Mouse (Mus musculus): ENCODE measurements around the gene Aqp2. TPM values are rescaled to one million over a fixed set of nuclear protein-coding genes. Genes with fewer than 3 reads are reported as not detected.
A peak's percentile ranks its signal among the peaks of the same experiment; 100 is the strongest.

Aqp2 gene
- polyA plus RNA-seq, 1 experiment from 2014 or later, result not detected

DNA sequence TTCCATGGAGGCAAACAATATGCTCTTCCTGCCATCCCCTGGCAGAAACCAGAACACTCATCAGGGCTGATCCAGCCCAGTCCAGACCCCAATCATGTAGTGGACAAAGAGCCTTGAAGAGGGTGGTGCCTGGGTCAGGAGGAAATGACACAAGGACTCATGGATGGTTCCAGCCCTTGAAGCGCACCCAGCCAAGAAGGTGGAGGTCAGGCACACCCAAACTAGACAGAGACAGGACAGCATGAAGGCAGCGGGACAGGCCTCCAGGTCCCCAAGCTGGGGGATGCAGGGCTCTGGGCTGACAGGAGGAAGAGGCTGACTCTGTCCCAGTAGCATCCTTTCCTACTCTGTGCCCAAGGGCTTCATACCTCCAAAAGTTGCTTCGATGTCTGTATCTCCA, 7.7 kb downstream of the Aqp2 start:
- 93% methylated on average over 3 of the region's 3 CpGs for WGBS
- H3K27ac ChIP-seq (ENCODE audit: low read depth, low read length), result no peak overlapping the region

DNA sequence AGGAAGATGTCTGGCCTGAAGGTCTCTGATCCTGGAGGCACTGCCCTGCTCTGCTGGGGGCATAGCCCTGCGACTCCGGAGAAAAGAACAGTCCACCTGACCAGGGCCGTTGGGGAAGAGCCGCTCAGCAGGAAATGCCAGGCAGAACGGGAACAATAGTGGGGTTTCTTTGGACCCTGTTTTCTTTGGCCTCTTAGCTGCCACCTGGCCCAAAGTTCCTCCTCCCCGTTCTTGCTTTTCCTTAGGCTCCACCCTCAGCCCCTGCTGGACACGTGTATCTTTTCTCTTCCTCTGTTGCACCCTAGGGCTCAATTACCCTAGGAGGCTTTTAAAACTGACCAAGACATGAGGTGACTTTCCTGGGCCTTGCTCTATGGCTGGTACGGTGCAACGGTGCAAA, 10.4 kb downstream of the Aqp2 start:
- Histone ChIP-seq H3K9me3 (ENCODE audit: control insufficient read depth, low read length) (no peaks in the 10 kb centered on the region), H3K36me3 (ENCODE audit: control insufficient read depth, insufficient read depth, low read length) (no peaks in the 10 kb centered on the region), H3K9ac (replicated peaks; ENCODE audit: low read depth, low read length) (no peak overlapping the region), H3K4me1 (ENCODE audit: control insufficient read depth, insufficient read depth, low read length) (peaks cover 8% of the 10 kb centered on the region; the same call in 1 of the 2 replicates), H3K27me3 (ENCODE audit: control insufficient read depth, insufficient read depth, low read length) (peaks cover 43% of the 10 kb centered on the region), H3K4me2 (ENCODE audit: low read depth, low read length) (no peak overlapping the region), H3K27ac (ENCODE audit: low read depth, low read length) (no peak overlapping the region), H3K4me3 (ENCODE audit: low read depth, low read length) (no peak overlapping the region)
- WGBS, result 4% methylated on average over 9 of the region's 9 CpGs
- ATAC-seq (ENCODE audit: low read depth), result no peak

More for the DNA sequence above, 7.7 kb downstream of the Aqp2 start:
- no peak overlapping the region for H3K4me3 ChIP-seq (ENCODE audit: low read depth, low read length)
- no peak for ATAC-seq (ENCODE audit: low read depth)
- peaks cover 12% of the 10 kb centered on the region; the same call in 1 of the 2 replicates for H3K4me1 ChIP-seq (ENCODE audit: control insufficient read depth, insufficient read depth, low read length)
- H3K9me3 ChIP-seq (ENCODE audit: control insufficient read depth, low read length), result no peaks in the 10 kb centered on the region
- no peaks in the 10 kb centered on the region for H3K36me3 ChIP-seq (ENCODE audit: control insufficient read depth, insufficient read depth, low read length)
- no peak overlapping the region for H3K9ac ChIP-seq (replicated peaks; ENCODE audit: low read depth, low read length)
- no peak overlapping the region for H3K4me2 ChIP-seq (ENCODE audit: low read depth, low read length)
- peaks cover 46% of the 10 kb centered on the region for H3K27me3 ChIP-seq (ENCODE audit: control insufficient read depth, insufficient read depth, low read length)

DNA sequence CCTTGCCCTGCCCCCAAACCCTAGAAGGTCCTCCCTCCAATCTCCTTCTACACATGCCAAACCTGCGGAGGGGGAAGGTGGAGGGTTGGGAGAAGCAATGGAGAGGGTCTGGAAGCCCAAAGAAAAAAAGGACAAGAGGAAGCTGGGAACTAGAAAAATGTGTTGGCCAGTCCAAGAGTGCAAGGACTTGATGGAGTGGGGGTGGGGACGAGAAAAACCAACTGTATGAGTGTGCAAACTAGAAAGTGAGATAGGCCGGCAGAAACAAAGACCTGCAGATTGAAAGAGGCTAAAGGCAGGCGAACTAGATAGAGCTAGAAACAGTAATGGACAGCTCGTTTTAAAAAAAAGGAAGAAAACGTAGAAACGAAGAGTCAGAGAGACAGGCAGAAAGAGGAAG, 10.8 kb downstream of the Aqp2 start:
- Histone ChIP-seq H3K27ac (ENCODE audit: low read depth, low read length) (no peak overlapping the region), H3K9ac (replicated peaks; ENCODE audit: low read depth, low read length) (no peak overlapping the region), H3K4me1 (ENCODE audit: control insufficient read depth, insufficient read depth, low read length) (peaks cover 3% of the 10 kb centered on the region; the same call in 1 of the 2 replicates), H3K4me3 (ENCODE audit: low read depth, low read length) (no peak overlapping the region), H3K27me3 (ENCODE audit: control insufficient read depth, insufficient read depth, low read length) (peaks cover 45% of the 10 kb centered on the region), H3K4me2 (ENCODE audit: low read depth, low read length) (no peak overlapping the region), H3K36me3 (ENCODE audit: control insufficient read depth, insufficient read depth, low read length) (no peaks in the 10 kb centered on the region), H3K9me3 (ENCODE audit: control insufficient read depth, low read length) (no peaks in the 10 kb centered on the region)
- 22% methylated on average over 7 of the region's 7 CpGs for WGBS
- ATAC-seq (ENCODE audit: low read depth), result no peak

DNA sequence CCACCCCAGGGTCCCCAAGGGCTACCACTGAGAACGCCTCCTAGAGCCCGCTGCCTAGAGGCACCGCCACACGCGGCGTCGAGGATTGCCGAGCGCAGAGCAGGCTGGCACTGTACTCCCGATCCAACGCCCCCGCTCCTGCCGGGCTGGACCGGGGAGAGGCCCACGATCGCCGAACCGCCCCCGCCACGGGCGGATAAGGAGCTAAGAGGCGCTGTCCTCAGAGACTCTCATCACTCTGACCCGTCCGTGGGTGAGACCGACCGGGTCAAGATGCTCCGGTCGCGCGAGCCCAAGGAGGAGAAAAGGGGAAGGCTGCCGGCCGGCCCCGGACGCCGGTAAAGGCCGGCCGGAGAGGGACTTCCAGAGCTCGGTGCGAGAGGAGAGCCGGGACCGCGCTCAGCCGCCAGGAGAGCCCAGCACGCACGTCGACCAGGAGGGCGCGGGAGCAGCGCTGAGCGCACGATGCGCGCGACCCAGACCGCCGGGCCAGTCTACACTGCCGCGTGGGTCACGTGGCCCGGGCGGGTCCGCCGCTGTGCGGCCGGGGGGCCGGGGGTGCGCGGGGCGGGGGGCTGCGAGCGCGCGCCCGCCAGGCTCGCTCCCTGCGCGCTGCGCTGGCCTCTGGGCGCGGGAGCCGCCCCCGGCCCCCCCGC, 11.7 kb downstream of the Aqp2 start, which contains the start of gene Aqp5:
Gene Aqp5 (plus strand): TSS at position 354 of the 656 bp plus-strand sequence.
- Histone ChIP-seq H3K27me3 (ENCODE audit: control insufficient read depth, insufficient read depth, low read length) (peaks cover 46% of the 10 kb centered on the region), H3K4me3 (ENCODE audit: low read depth, low read length) (peak within 1 kb of the TSS; percentile 38), H3K36me3 (ENCODE audit: control insufficient read depth, insufficient read depth, low read length) (no peaks in the 10 kb centered on the region), H3K9me3 (ENCODE audit: control insufficient read depth, low read length) (no peaks in the 10 kb centered on the region), H3K27ac (ENCODE audit: low read depth, low read length) (no peak within 1 kb of the TSS), H3K9ac (replicated peaks; ENCODE audit: low read depth, low read length) (peak within 1 kb of the TSS; percentile 39; the same call in 1 of the 2 replicates), H3K4me1 (ENCODE audit: control insufficient read depth, insufficient read depth, low read length) (0 out of 2 replicates have a peak, but pooled peaks cover 2% of the 10 kb centered on the region), H3K4me2 (ENCODE audit: low read depth, low read length) (peak within 1 kb of the TSS; percentile 44)
- ATAC-seq (ENCODE audit: low read depth), result peak; percentile 82
- WGBS, result 1% methylated on average over 45 of the region's 83 CpGs

DNA sequence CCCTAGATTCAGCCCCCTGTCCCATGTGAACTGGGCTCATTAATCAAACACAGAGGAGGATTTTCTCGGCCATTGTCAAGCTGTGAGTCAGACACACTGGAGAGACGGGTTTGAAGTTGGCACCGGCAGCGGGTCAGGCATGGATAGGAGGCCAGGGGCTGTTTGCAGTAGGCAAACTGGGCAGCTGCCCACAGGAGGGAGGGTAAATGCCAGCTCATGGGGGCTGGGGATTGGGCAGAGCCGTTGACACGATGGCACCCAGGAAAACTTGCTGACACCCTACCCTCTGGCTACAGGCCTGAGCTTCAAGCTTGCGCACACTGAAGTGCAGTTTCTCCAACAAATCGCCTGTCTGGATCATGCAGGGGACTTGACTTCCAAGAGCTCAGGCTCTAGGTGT, 13.3 kb downstream of the Aqp2 start:
- H3K4me2 ChIP-seq (ENCODE audit: low read depth, low read length), result no peak overlapping the region
- 0 out of 2 replicates have a peak, but pooled peaks cover 3% of the 10 kb centered on the region for H3K4me1 ChIP-seq (ENCODE audit: control insufficient read depth, insufficient read depth, low read length)
- H3K9me3 ChIP-seq (ENCODE audit: control insufficient read depth, low read length), result no peaks in the 10 kb centered on the region
- no peak overlapping the region for H3K4me3 ChIP-seq (ENCODE audit: low read depth, low read length)
- no peak overlapping the region for H3K9ac ChIP-seq (replicated peaks; ENCODE audit: low read depth, low read length)
- no peak for ATAC-seq (ENCODE audit: low read depth)
- 59% methylated on average over 8 of the region's 8 CpGs for WGBS
- peaks cover 37% of the 10 kb centered on the region for H3K27me3 ChIP-seq (ENCODE audit: control insufficient read depth, insufficient read depth, low read length)
- no peaks in the 10 kb centered on the region for H3K36me3 ChIP-seq (ENCODE audit: control insufficient read depth, insufficient read depth, low read length)
- no peak overlapping the region for H3K27ac ChIP-seq (ENCODE audit: low read depth, low read length)

DNA sequence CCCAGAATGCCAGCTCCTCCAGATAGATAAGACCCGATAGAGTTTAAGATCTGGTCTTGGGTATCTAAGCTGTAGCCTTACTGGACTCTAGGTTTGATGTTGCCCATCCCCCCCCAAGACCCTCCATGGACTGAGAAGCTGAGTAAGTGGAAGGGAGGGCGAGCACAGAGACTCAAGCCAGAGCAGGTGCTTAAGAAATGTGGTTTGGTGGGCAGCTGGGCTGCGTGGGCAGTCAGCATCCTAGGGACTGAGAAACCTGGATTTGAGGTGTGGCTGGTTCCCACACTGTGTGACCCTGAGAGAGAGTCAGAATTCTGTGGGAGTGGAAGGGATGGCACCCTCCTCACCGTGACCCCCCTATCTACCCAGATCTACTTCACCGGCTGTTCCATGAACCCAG, 14.0 kb downstream of the Aqp2 start:
- ATAC-seq (ENCODE audit: low read depth), result no peak
- Histone ChIP-seq H3K4me2 (ENCODE audit: low read depth, low read length) (no peak overlapping the region), H3K27me3 (ENCODE audit: control insufficient read depth, insufficient read depth, low read length) (peaks cover 36% of the 10 kb centered on the region), H3K27ac (ENCODE audit: low read depth, low read length) (no peak overlapping the region), H3K36me3 (ENCODE audit: control insufficient read depth, insufficient read depth, low read length) (no peaks in the 10 kb centered on the region), H3K4me1 (ENCODE audit: control insufficient read depth, insufficient read depth, low read length) (0 out of 2 replicates have a peak, but pooled peaks cover 4% of the 10 kb centered on the region), H3K4me3 (ENCODE audit: low read depth, low read length) (no peak overlapping the region), H3K9me3 (ENCODE audit: control insufficient read depth, low read length) (no peaks in the 10 kb centered on the region), H3K9ac (replicated peaks; ENCODE audit: low read depth, low read length) (no peak overlapping the region)
- WGBS, result 81% methylated on average over 5 of the region's 5 CpGs

DNA sequence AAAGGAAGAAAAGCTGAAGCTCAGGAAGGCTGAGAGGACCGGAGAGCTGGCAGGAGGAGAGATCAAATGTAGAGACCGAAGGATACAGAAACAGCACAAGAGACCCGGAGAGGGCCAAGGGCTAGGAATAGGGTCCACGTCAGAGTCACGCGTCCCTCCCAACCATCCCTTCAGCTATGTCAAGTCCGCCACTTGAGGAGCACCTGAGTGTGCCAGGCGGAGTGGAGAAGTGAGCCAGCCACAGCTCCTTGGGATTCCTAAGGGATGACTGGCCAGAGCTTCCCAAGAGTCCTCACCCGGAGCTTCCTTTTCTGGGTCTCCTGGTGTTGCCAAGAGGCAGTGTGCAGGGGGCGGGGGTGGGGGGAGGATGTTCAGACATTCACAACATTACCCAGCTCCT, 16.1 kb downstream of the Aqp2 start:
- H3K4me3 ChIP-seq (ENCODE audit: low read depth, low read length), result no peak overlapping the region
- no peak for ATAC-seq (ENCODE audit: low read depth)
- H3K27ac ChIP-seq (ENCODE audit: low read depth, low read length), result no peak overlapping the region
- H3K36me3 ChIP-seq (ENCODE audit: control insufficient read depth, insufficient read depth, low read length), result no peaks in the 10 kb centered on the region
- no peak overlapping the region for H3K4me2 ChIP-seq (ENCODE audit: low read depth, low read length)
- WGBS, result 84% methylated on average over 10 of the region's 10 CpGs
- no peak overlapping the region for H3K9ac ChIP-seq (replicated peaks; ENCODE audit: low read depth, low read length)
- H3K9me3 ChIP-seq (ENCODE audit: control insufficient read depth, low read length), result no peaks in the 10 kb centered on the region
- H3K4me1 ChIP-seq (ENCODE audit: control insufficient read depth, insufficient read depth, low read length), result 0 out of 2 replicates have a peak, but pooled peaks cover 4% of the 10 kb centered on the region
- H3K27me3 ChIP-seq (ENCODE audit: control insufficient read depth, insufficient read depth, low read length), result peaks cover 22% of the 10 kb centered on the region

DNA sequence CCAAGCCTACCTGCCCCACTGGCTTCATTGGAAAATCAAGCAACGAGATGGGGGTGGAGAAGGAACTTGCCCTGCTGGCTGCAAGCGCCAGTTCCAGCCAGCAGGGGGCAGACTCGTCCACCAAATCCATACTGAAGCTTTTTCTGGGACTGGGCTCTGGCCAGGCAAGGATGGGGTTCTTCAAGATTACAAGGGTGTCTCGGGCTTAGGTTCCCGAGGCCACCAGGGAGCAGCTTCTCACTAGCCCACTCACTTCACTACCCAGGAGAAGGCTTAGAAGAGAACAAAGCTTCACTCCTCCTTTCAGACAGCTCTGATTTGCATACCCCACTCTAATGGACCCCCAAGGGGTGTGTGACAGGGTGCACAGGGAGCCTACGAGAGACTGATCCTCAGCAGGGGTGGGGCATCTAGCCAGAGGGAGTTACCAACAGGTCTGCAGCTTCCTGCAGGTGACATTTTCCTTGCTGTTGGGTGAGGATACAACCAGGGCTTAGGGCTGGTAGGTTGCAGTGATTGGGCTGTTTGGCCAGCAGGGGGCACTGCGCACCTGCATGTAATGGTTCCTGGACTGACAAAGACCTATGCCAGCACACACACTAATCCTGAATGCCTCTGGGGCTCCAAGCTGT, 17.3 kb downstream of the Aqp2 start:
- Histone ChIP-seq H3K9me3 (ENCODE audit: control insufficient read depth, low read length) (no peaks in the 10 kb centered on the region), H3K9ac (replicated peaks; ENCODE audit: low read depth, low read length) (peak overlapping the region; percentile 25; the same call in 1 of the 2 replicates), H3K27me3 (ENCODE audit: control insufficient read depth, insufficient read depth, low read length) (peaks cover 15% of the 10 kb centered on the region), H3K4me3 (ENCODE audit: low read depth, low read length) (no peak overlapping the region), H3K36me3 (ENCODE audit: control insufficient read depth, insufficient read depth, low read length) (no peaks in the 10 kb centered on the region), H3K27ac (ENCODE audit: low read depth, low read length) (no peak overlapping the region; the same call in 1 of the 2 replicates), H3K4me2 (ENCODE audit: low read depth, low read length) (no peak overlapping the region), H3K4me1 (ENCODE audit: control insufficient read depth, insufficient read depth, low read length) (0 out of 2 replicates have a peak, but pooled peaks cover 2% of the 10 kb centered on the region)
- WGBS, result 1% methylated on average over 7 of the region's 7 CpGs
- ATAC-seq (ENCODE audit: low read depth), result peak; percentile 86

DNA sequence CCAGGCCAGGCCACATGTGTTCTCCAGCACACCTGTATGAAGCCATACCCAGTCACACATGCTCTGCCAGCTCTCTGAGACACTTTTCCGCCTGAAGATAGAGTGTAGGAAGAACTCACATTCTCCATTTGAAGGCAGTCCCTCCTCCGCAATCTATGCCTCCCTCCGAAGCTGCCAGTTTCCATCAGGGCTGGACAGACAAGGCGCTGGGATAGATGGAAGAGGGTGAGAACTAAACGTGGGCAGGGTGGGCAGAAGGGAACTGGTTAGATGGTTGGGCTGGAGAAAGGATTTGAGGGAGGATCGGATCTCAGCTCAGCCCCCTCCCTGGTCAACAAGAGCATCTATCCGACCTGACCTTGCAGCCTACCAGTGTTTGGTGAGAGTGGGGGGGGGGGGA, 18.0 kb downstream of the Aqp2 start:
- H3K4me2 ChIP-seq (ENCODE audit: low read depth, low read length), result no peak overlapping the region
- H3K27ac ChIP-seq (ENCODE audit: low read depth, low read length), result peak overlapping the region; percentile 23; the same call in 1 of the 2 replicates

More for the DNA sequence above, 18.0 kb downstream of the Aqp2 start:
- Histone ChIP-seq H3K4me1 (ENCODE audit: control insufficient read depth, insufficient read depth, low read length) (0 out of 2 replicates have a peak, but pooled peaks cover 2% of the 10 kb centered on the region), H3K27me3 (ENCODE audit: control insufficient read depth, insufficient read depth, low read length) (peaks cover 12% of the 10 kb centered on the region), H3K9ac (replicated peaks; ENCODE audit: low read depth, low read length) (no peak overlapping the region), H3K4me3 (ENCODE audit: low read depth, low read length) (no peak overlapping the region), H3K36me3 (ENCODE audit: control insufficient read depth, insufficient read depth, low read length) (no peaks in the 10 kb centered on the region), H3K9me3 (ENCODE audit: control insufficient read depth, low read length) (no peaks in the 10 kb centered on the region)
- ATAC-seq (ENCODE audit: low read depth), result no peak
- 69% methylated on average over 7 of the region's 7 CpGs for WGBS

Measured in neural tube, embryonic 14.5 days (tissue).